Mouse (Mus musculus): ENCODE results near the gene Ppp2r3c. TPM values are rescaled to one million over a fixed set of nuclear protein-coding genes. Genes with fewer than 3 reads are reported as not detected.
"Not testable (repeated sequence)": the region's sequence is repeated elsewhere in the genome, so short reads cannot be mapped to it uniquely, and the experiment has no call there.

Gene Ppp2r3c
- polyA plus RNA-seq, 1 experiment from 2014 or later = 14.2 TPM

DNA sequence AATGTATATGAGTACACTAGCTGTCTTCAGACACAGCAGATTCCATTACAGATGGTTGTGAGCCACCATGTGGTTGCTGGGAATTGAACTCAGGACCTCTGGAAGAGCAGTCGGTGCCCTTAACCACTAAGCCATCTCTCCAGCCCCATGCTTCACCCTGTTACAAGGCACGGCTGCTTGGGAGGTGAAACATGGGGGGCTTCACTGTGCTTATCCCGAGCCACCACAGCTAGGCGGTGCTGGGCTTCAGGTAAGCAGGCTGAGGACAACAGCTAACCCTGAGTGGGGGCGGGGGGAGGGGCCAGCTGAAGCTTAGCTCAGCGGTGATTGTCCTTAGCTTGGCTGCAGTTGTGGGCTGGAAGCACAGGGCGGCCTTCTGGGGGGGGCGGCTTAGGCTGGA lies 6.7 kb upstream of the Ppp2r3c start:
- Histone ChIP-seq H3K27me3 (ENCODE audit: insufficient read depth, poor library complexity, severe bottlenecking) (no peaks in the 10 kb centered on the region), H3K4me1 (no peaks in the 10 kb centered on the region), H3K27ac (no peak overlapping the region), H3K9me3 (no peaks in the 10 kb centered on the region), H3K4me3 (no peak overlapping the region), H3K36me3 (peaks cover 27% of the 10 kb centered on the region)
- no peak for DNase-seq (ENCODE audit: low spot score)
- WGBS = 71% methylated on average over 8 of the region's 8 CpGs

DNA sequence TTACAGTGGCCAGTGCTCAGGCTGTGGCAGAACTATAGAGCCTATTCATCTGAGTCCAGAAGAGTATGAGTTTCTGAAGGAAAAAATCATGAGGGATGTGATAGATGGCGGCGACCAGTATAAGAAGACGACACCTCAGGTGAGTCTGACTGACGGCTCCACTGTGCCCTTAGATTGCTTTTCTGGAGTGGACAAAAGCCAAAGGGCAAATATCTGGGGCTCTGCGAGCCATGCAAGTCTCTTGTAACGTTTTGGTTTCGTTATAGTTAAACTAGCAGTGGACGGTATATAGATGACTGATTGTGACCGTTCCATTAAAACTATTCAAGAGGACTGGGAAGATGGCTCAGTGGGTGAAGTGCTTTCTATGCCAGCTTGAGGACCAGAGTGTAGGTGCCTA lies 5.9 kb upstream of the Ppp2r3c start:
- Histone ChIP-seq H3K4me1 (peaks cover 3% of the 10 kb centered on the region; the same call in 1 of the 2 replicates), H3K36me3 (peaks cover 26% of the 10 kb centered on the region), H3K4me3 (no peak overlapping the region), H3K9me3 (no peaks in the 10 kb centered on the region), H3K27me3 (ENCODE audit: insufficient read depth, poor library complexity, severe bottlenecking) (no peaks in the 10 kb centered on the region), H3K27ac (no peak overlapping the region)
- 91% methylated on average over 9 of the region's 9 CpGs for WGBS
- DNase-seq (ENCODE audit: low spot score) = no peak

DNA sequence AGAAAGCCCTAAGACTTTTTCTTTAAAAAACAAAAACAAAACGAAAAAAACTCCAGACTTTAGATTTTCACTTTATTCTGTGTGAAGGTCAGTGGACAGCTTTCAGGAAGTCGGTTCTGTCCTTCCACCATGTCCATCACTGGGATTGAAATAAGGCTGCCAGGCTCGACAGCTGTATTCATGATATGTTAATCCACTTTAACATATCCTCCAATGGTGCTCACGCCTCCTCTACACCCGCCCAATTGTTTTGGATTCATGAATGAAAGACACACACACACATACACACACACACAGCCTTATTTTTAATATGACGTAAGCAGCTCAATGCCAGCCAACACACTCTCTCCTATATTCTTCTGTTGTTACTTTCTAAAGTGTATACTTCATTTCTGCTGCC lies 4.8 kb upstream of the Ppp2r3c start:
- H3K4me1 ChIP-seq = peaks cover 3% of the 10 kb centered on the region; the same call in 1 of the 2 replicates
- H3K4me3 ChIP-seq = no peak overlapping the region
- H3K27ac ChIP-seq = no peak overlapping the region
- no peaks in the 10 kb centered on the region for H3K9me3 ChIP-seq
- 89% methylated on average over 6 of the region's 6 CpGs for WGBS
- H3K36me3 ChIP-seq = peaks cover 26% of the 10 kb centered on the region
- no peaks in the 10 kb centered on the region for H3K27me3 ChIP-seq (ENCODE audit: insufficient read depth, poor library complexity, severe bottlenecking)
- DNase-seq (ENCODE audit: low spot score) = no peak

DNA sequence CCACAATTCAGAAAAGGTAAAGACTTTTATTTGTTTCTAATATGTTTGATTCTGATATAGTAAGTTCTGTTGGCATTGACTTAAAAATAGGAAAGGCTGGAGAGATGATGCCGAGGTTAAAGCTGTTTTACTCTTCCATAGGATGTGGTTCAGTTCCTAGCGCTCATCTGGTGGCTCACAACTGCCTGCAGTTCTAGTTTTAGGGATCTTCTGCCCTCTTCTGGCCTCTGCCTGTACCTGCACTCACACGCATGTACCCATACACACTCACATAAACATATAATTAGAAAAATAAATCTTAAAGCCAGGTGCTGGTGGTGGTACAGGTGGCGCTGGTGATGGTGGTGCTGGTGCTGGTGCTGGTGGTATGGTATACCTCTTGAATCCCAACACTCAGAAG lies 3.6 kb upstream of the Ppp2r3c start:
- no peak overlapping the region for H3K27ac ChIP-seq
- WGBS = 90% methylated on average over 4 of the region's 4 CpGs
- peaks cover 10% of the 10 kb centered on the region for H3K4me1 ChIP-seq
- DNase-seq (ENCODE audit: low spot score) = no peak
- H3K9me3 ChIP-seq = no peaks in the 10 kb centered on the region
- peaks cover 23% of the 10 kb centered on the region for H3K36me3 ChIP-seq
- no peaks in the 10 kb centered on the region for H3K27me3 ChIP-seq (ENCODE audit: insufficient read depth, poor library complexity, severe bottlenecking)
- H3K4me3 ChIP-seq = no peak overlapping the region

DNA sequence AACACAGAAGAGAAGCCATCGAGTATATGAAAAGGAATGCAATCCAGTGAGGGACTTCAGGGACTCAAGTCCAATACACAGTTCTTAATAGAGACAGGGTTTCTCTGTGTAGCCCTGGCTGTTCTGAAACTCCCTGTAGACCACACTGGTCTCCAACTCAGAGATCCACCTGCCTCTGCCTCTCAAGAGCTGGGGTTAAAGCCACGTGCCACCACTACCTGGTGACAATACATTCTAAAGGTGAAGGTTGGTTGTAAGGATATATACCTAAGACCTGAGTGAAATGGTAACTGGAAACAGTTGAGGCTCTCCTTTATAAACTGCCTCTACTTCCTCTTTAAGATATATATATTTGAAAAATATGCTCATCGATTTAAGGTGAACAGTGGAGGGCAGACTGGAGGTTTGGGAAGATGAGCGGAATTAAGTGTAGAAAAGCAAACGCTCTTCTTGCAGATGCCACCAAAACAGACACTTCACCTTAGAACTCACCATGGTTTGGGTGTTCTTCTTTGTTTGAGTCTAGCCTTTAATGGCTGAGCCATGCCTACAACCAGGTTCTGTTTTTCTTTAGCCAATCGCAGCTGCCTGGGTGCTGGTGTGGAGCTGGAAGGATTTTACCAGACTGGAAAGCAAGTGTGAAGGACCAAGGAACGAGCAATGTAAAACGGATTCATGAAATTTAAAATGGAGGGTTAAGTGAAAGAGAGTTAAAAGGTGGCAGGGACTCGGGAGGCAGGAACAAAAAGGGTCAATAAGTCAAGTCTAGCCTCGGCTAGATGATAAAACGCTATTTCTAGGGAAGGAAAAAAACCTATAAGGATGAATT lies 1.1 kb downstream of the Ppp2r3c start:
- Histone ChIP-seq H3K4me1 (peaks cover 18% of the 10 kb centered on the region), H3K27ac (peak overlapping the region; percentile 94), H3K9me3 (no peaks in the 10 kb centered on the region), H3K36me3 (peaks cover 27% of the 10 kb centered on the region), H3K4me3 (peak overlapping the region; percentile 72), H3K27me3 (ENCODE audit: insufficient read depth, poor library complexity, severe bottlenecking) (no peaks in the 10 kb centered on the region)
- 50% methylated on average over 11 of the region's 11 CpGs for WGBS
- DNase-seq (ENCODE audit: low spot score) = no peak

DNA sequence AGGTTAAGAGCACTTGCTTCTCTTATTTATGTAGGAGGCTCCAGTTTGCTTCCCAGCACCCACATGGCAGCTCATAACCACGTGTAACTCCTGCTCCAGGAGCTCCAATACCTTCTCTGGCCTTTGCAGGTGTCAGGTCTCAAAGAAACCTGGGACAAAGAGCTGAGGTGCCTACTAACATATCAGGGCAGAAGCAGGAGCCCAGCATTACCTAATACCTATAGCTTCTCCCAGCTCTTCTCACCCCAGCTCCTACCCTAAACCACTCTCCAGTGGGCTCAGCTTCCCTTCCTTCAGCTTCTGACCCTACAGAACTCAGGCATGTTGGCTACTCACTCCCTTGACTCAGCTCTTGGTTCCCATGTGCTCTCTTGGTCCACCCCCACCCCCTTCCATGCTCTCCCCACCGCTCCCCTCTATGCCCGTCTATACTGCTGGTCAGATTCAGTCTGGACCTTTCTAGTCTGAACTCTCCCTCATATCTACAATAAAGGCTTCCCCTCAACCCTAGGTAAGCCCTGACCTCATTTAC lies 1.9 kb downstream of the Ppp2r3c start:
- Histone ChIP-seq H3K27ac (peak overlapping the region; percentile 94; the same call in 1 of the 2 replicates), H3K36me3 (peaks cover 28% of the 10 kb centered on the region), H3K27me3 (ENCODE audit: insufficient read depth, poor library complexity, severe bottlenecking) (no peaks in the 10 kb centered on the region), H3K9me3 (no peaks in the 10 kb centered on the region), H3K4me1 (peaks cover 18% of the 10 kb centered on the region), H3K4me3 (peak overlapping the region; percentile 72; the same call in 1 of the 2 replicates)
- WGBS = 84% methylated on average over 3 of the region's 3 CpGs
- DNase-seq (ENCODE audit: low spot score) = no peak

DNA sequence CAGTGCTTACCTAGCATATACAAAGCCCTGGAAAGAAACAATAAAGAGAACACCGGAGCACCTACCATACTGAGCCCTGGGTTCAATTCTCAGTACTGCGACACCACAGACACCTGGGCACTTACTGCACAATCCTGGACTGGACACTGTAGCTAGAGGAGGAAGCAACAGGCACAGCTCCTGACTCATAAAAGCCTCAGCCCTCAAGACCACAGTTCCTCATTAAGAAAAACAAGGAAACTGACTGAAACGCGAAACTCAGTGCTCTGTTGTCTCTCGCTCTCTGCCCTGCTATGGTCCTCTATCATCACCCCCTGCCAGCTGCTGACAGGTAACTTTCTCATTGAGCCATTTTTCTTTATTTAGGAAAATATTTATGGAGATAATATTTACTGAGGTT lies 3.5 kb downstream of the Ppp2r3c start, which contains the start of gene 1110008L16Rik:
TSS of gene 1110008L16Rik (plus strand) at position 242 of the 400 bp plus-strand sequence.
- H3K4me1 ChIP-seq = peaks cover 18% of the 10 kb centered on the region
- no peak within 1 kb of the TSS for H3K4me3 ChIP-seq
- DNase-seq (ENCODE audit: low spot score) = no peak
- WGBS = 82% methylated on average over 5 of the region's 5 CpGs
- H3K36me3 ChIP-seq = peaks cover 41% of the 10 kb centered on the region
- no peak within 1 kb of the TSS for H3K27ac ChIP-seq
- no peaks in the 10 kb centered on the region for H3K27me3 ChIP-seq (ENCODE audit: insufficient read depth, poor library complexity, severe bottlenecking)
- no peaks in the 10 kb centered on the region for H3K9me3 ChIP-seq

DNA sequence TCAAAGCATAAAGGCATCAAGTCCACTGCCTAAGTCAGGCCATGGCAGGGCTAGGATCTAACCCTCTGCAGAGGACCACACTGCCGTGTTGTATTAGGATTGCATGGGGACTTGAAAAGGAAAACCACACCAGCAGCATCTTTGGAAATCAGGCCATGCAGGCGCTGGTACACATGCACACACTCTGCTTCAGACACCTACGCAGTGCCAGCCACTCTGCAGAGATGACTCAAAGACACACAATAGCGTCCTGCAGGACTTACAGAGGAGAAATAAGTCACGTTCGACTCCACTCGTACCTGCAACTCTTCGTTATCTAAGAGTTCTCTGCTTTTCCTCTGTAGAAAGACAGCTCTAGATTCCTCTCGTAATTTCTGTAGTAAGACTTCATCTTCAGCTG lies 4.7 kb downstream of the Ppp2r3c start:
- H3K4me1 ChIP-seq = peaks cover 14% of the 10 kb centered on the region
- H3K27ac ChIP-seq = no peak overlapping the region
- 90% methylated on average over 9 of the region's 9 CpGs for WGBS
- DNase-seq (ENCODE audit: low spot score) = no peak
- H3K27me3 ChIP-seq (ENCODE audit: insufficient read depth, poor library complexity, severe bottlenecking) = no peaks in the 10 kb centered on the region
- H3K9me3 ChIP-seq = no peaks in the 10 kb centered on the region
- no peak overlapping the region for H3K4me3 ChIP-seq
- H3K36me3 ChIP-seq = peaks cover 52% of the 10 kb centered on the region

DNA sequence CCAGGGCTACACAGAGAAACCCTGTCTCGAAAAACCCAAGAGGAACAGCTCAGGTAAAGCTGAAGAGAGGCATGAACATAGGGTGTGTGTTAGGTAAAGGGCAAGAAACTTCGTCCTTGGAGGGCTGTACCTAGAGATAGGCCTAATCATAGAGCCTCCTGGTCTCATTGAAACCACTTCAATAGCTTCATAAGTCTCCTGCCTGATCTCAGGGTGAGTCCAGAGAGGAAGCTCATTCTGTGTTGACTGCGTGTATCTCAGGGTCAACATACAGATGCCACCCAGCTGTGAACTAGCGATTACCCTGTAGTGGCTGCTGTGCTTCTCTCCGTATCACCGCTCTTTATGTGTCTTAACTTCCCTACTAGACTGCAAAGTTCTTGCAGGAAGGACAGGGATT lies 25.2 kb downstream of the Ppp2r3c start:
- not testable (repeated sequence) for DNase-seq (ENCODE audit: low spot score); H3K9me3 ChIP-seq; H3K27me3 ChIP-seq (ENCODE audit: insufficient read depth, poor library complexity, severe bottlenecking); H3K4me1 ChIP-seq; H3K36me3 ChIP-seq; H3K4me3 ChIP-seq; H3K27ac ChIP-seq
- WGBS = 83% methylated on average over 4 of the region's 6 CpGs

DNA sequence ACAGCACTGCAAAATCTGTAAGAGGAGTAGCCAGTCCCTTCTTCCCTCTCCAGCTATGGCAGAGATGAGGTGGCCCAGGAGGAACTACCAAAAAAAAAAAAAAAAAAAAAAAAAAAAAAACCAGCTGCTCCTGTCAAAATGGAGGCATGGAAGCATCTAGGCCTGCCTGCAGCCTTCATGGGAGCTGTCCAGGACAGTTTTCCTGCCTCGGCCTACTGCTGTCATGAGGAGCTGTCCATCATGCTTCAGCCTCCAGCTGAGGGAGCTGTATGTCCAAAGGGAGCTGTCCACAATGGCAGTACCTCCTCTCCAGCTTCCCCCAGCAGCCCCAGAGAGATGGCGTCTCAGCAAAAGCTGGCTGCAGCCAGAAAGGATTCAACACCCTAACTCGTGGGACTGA lies 30.6 kb downstream of the Ppp2r3c start:
- Histone ChIP-seq H3K27ac (no peak overlapping the region), H3K4me1 (no peaks in the 10 kb centered on the region), H3K27me3 (ENCODE audit: insufficient read depth, poor library complexity, severe bottlenecking) (no peaks in the 10 kb centered on the region), H3K36me3 (0 out of 2 replicates have a peak, but pooled peaks cover 3% of the 10 kb centered on the region), H3K4me3 (no peak overlapping the region), H3K9me3 (no peaks in the 10 kb centered on the region)
- WGBS = 76% methylated on average over 3 of the region's 3 CpGs
- DNase-seq (ENCODE audit: low spot score) = no peak

DNA sequence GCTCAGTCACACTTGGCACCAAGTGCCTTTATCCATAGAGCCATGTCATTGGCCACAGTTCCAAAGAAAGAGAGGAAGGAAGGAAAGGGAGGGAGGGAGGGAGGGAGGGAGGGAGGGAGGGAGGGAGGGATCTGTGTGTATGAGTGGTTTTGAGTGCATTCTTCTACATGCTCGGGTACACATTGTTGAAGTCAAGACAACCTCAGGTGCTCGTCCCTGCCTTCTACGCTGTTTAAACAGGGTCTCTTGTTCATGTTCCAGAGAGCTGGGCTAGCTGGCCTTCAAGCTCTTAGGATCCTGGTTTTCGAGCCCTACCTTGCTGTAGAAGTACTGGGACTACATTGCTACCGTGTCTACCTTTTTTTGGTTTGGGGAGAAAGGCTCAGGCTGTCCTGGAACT lies 39.4 kb downstream of the Ppp2r3c start:
- H3K4me1 ChIP-seq; H3K9me3 ChIP-seq; DNase-seq (ENCODE audit: low spot score); H3K27me3 ChIP-seq (ENCODE audit: insufficient read depth, poor library complexity, severe bottlenecking); H3K27ac ChIP-seq; H3K4me3 ChIP-seq: not testable (repeated sequence)
- no CpG with 5 or more reads among the region's 5 CpGs for WGBS
- peaks cover 13% of the 10 kb centered on the region for H3K36me3 ChIP-seq

DNA sequence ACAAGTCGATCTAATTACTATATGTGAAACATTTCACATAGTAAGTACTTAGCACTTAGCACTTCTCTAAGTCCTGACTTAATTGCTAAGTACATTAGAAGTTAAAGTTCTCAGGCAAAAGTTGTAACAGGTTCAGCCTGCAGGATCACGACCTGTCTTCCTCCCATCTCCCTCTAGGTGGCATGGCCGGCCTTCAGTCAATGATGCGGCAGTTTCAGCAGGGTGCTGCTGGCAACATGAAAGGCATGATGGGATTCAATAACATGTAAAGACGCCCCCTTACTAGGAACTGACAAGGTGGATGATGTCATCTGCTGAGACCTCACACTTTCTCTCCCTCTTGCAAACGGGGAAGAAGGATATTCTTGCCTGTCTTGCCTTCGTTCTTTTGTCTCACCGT lies 40.8 kb downstream of the Ppp2r3c start:
- not testable (repeated sequence) for H3K4me1 ChIP-seq; H3K27ac ChIP-seq; H3K4me3 ChIP-seq; H3K27me3 ChIP-seq (ENCODE audit: insufficient read depth, poor library complexity, severe bottlenecking); H3K9me3 ChIP-seq; DNase-seq (ENCODE audit: low spot score)
- WGBS = no CpG with 5 or more reads among the region's 8 CpGs
- H3K36me3 ChIP-seq = peaks cover 25% of the 10 kb centered on the region

DNA sequence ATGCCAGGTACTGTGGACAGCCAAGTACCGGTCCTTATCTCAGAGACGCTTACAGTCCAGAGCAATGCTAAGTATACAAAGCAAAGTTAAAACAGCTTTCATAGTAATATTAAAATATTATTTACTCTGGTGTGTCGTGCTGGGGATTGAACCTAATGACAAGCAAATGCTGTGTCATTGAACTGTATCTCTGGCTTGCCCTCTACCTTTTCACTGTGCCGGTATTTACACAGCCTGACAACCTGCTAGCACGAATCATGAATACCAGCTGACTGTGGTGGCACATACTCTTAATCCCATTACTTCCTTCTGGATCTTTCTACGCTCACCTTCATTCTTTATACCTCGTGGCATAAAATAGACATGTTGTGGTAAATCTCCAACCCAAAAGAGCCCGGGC lies 60.6 kb downstream of the Ppp2r3c start:
- not testable (repeated sequence) for H3K4me1 ChIP-seq; H3K36me3 ChIP-seq; H3K9me3 ChIP-seq; H3K4me3 ChIP-seq; DNase-seq (ENCODE audit: low spot score); H3K27me3 ChIP-seq (ENCODE audit: insufficient read depth, poor library complexity, severe bottlenecking); H3K27ac ChIP-seq
- no CpG with 5 or more reads among the region's 8 CpGs for WGBS

All from heart, embryonic 10.5 days (tissue).